Mouse (Mus musculus) neural tube, embryonic 14.5 days (tissue): ENCODE measurements around the gene Rnf208. TPM values are rescaled to one million over a fixed set of nuclear protein-coding genes. Genes with fewer than 3 reads are reported as not detected.
A peak's percentile ranks its signal among the peaks of the same experiment; 100 is the strongest.

Experiments
- ATAC-seq: fragments of 200-750 bp; cut with Nextera tagmentation; 2 replicates; pipeline ENCODE4 v1.8.0; 2017; ENCODE audit warnings: low read depth, mild to moderate bottlenecking, moderate TSS enrichment, moderate library complexity
- H3K27ac ChIP-seq: fragments of 300-500 bp; sonication (generic); 2 replicates; pipeline ENCODE4 v1.5.1; 2014; ENCODE audit warnings: low read depth, mild to moderate bottlenecking, control low read depth, low read length, moderate library complexity, mixed read lengths
- H3K27me3 ChIP-seq: fragments of 300-500 bp; sonication (generic); 2 replicates; pipeline ENCODE4 v1.6.1; 2014; ENCODE audit warnings: low read length; ENCODE audit not compliant: control insufficient read depth, insufficient read depth
- H3K36me3 ChIP-seq: fragments of 300-500 bp; sonication (generic); 2 replicates; pipeline ENCODE4 v1.6.1; 2014; ENCODE audit warnings: low read length, mixed read lengths; ENCODE audit not compliant: control insufficient read depth, insufficient read depth
- H3K4me1 ChIP-seq: fragments of 300-500 bp; sonication (generic); 2 replicates; pipeline ENCODE4 v1.6.1; 2014; ENCODE audit warnings: low read length; ENCODE audit not compliant: control insufficient read depth, insufficient read depth
- H3K4me2 ChIP-seq: fragments of 300-500 bp; sonication (generic); 2 replicates; pipeline ENCODE4 v1.6.1; 2014; ENCODE audit warnings: mild to moderate bottlenecking, low read depth, low read length, control low read depth
- H3K4me3 ChIP-seq: fragments of 300-500 bp; sonication (generic); 2 replicates; pipeline ENCODE4 v1.5.1; 2014; ENCODE audit warnings: low read depth, low read length, control low read depth, mixed read lengths
- H3K9ac ChIP-seq: fragments of 300-500 bp; sonication (generic); replicated peaks from 2 replicates; pipeline ENCODE4 v1.6.1; 2014; ENCODE audit warnings: low read depth, mild to moderate bottlenecking, control low read depth, low read length, mixed read lengths
- H3K9me3 ChIP-seq: fragments of 300-500 bp; sonication (generic); 2 replicates; pipeline ENCODE4 v1.6.1; 2016; ENCODE audit warnings: low read length; ENCODE audit not compliant: control insufficient read depth
- WGBS: fragments of 180-500 bp; shearing (Covaris S2); extraction: QIAGEN DNeasy Blood & Tissue Kit; methylation state at CpG from one replicate; pipeline ENCODE4 v1.1.7; 2014; 5-methylcytosine and 5-hydroxymethylcytosine counted together
- polyA plus RNA-seq: library from polyadenylated mRNA; unstranded; fragments of >200 nt; fragmentation: Nextera tagmentation; extraction: Ambion mirVana; gene quantifications from 2 replicates; pipeline ENCODE4 v1.2.1, GENCODE M21; 2014

The Rnf208 gene
- polyA plus RNA-seq, 1 experiment from 2014 or later, result 191 TPM

GRCm38 (mm10) chr2:25263623-25264285 lies 21.7 kb downstream of the Rnf208 start:
- Histone ChIP-seq H3K4me3 (peak overlapping the region; percentile 71), H3K4me1 (peaks cover 50% of the 10 kb centered on the region), H3K27ac (peak overlapping the region; percentile 68; the same call in 1 of the 2 replicates), H3K9ac (peak overlapping the region; percentile 68), H3K9me3 (no peaks in the 10 kb centered on the region), H3K4me2 (peak overlapping the region; percentile 99), H3K36me3 (peaks cover under 1% of the 10 kb centered on the region), H3K27me3 (no peaks in the 10 kb centered on the region)
- ATAC-seq, result no peak
- 11% methylated on average over 12 of the region's 12 CpGs for WGBS

GRCm38 (mm10) chr2:25264286-25264660 lies 22.2 kb downstream of the Rnf208 start:
- peaks cover 6% of the 10 kb centered on the region for H3K36me3 ChIP-seq
- H3K9me3 ChIP-seq, result no peaks in the 10 kb centered on the region
- ATAC-seq, result no peak
- H3K4me2 ChIP-seq, result peak overlapping the region; percentile 99
- no peak overlapping the region for H3K27ac ChIP-seq
- H3K27me3 ChIP-seq, result no peaks in the 10 kb centered on the region
- H3K4me1 ChIP-seq, result peaks cover 50% of the 10 kb centered on the region
- 85% methylated on average over 5 of the region's 5 CpGs for WGBS
- peak overlapping the region; percentile 71; the same call in 1 of the 2 replicates for H3K4me3 ChIP-seq
- peak overlapping the region; percentile 68; the same call in 1 of the 2 replicates for H3K9ac ChIP-seq

GRCm38 (mm10) chr2:25264851-25265250 lies 22.8 kb downstream of the Rnf208 start:
- no peaks in the 10 kb centered on the region for H3K9me3 ChIP-seq
- H3K4me1 ChIP-seq, result peaks cover 50% of the 10 kb centered on the region
- peak overlapping the region; percentile 26 for H3K9ac ChIP-seq
- H3K27ac ChIP-seq, result no peak overlapping the region
- 70% methylated on average over 3 of the region's 3 CpGs for WGBS
- no peak for ATAC-seq
- H3K27me3 ChIP-seq, result no peaks in the 10 kb centered on the region
- peak overlapping the region; percentile 99 for H3K4me2 ChIP-seq
- H3K36me3 ChIP-seq, result peaks cover 11% of the 10 kb centered on the region
- peak overlapping the region; percentile 12; the same call in 1 of the 2 replicates for H3K4me3 ChIP-seq

GRCm38 (mm10) chr2:25265897-25266656 lies 24.0 kb downstream of the Rnf208 start:
- Histone ChIP-seq H3K36me3 (peaks cover 16% of the 10 kb centered on the region), H3K9me3 (no peaks in the 10 kb centered on the region), H3K27me3 (no peaks in the 10 kb centered on the region), H3K4me2 (peak overlapping the region; percentile 99), H3K9ac (peak overlapping the region; percentile 32; the same call in 1 of the 2 replicates), H3K27ac (peak overlapping the region; percentile 64), H3K4me3 (peak overlapping the region; percentile 12; the same call in 1 of the 2 replicates), H3K4me1 (peaks cover 54% of the 10 kb centered on the region)
- 58% methylated on average over 6 of the region's 6 CpGs for WGBS
- ATAC-seq, result no peak

GRCm38 (mm10) chr2:25266720-25267119 lies 24.7 kb downstream of the Rnf208 start:
- WGBS, result 27% methylated on average over 2 of the region's 2 CpGs
- peak overlapping the region; percentile 64 for H3K27ac ChIP-seq
- peaks cover 16% of the 10 kb centered on the region for H3K36me3 ChIP-seq
- peak overlapping the region; percentile 99; the same call in 1 of the 2 replicates for H3K4me2 ChIP-seq
- no peaks in the 10 kb centered on the region for H3K9me3 ChIP-seq
- no peak overlapping the region for H3K4me3 ChIP-seq
- peaks cover 60% of the 10 kb centered on the region for H3K4me1 ChIP-seq
- ATAC-seq, result no peak
- no peaks in the 10 kb centered on the region for H3K27me3 ChIP-seq
- peak overlapping the region; percentile 32; the same call in 1 of the 2 replicates for H3K9ac ChIP-seq

GRCm38 (mm10) chr2:25267241-25267640 lies 25.2 kb downstream of the Rnf208 start:
- Histone ChIP-seq H3K4me2 (peak overlapping the region; percentile 11; the same call in 1 of the 2 replicates), H3K9ac (no peak overlapping the region), H3K27me3 (no peaks in the 10 kb centered on the region), H3K9me3 (no peaks in the 10 kb centered on the region), H3K4me3 (no peak overlapping the region), H3K4me1 (peaks cover 60% of the 10 kb centered on the region), H3K36me3 (peaks cover 16% of the 10 kb centered on the region), H3K27ac (peak overlapping the region; percentile 61; the same call in 1 of the 2 replicates)
- ATAC-seq, result no peak

GRCm38 (mm10) chr2:25267746-25268309 lies 25.8 kb downstream of the Rnf208 start:
- Histone ChIP-seq H3K4me1 (peaks cover 60% of the 10 kb centered on the region), H3K27me3 (no peaks in the 10 kb centered on the region), H3K9me3 (no peaks in the 10 kb centered on the region), H3K27ac (no peak overlapping the region), H3K9ac (no peak overlapping the region), H3K4me3 (no peak overlapping the region), H3K4me2 (peak overlapping the region; percentile 11; the same call in 1 of the 2 replicates), H3K36me3 (peaks cover 16% of the 10 kb centered on the region)
- WGBS, result 73% methylated on average over 4 of the region's 4 CpGs
- ATAC-seq, result no peak

GRCm38 (mm10) chr2:25271827-25272511 lies 29.9 kb downstream of the Rnf208 start, which contains the start of the genes Ssna1 and Anapc2:
Gene Ssna1, minus strand, starts transcription at chr2:25272438.
Gene Anapc2, plus strand, starts transcription at chr2:25272478.
- Histone ChIP-seq H3K36me3 (peaks cover 36% of the 10 kb centered on the region), H3K4me1 (peaks cover 32% of the 10 kb centered on the region), H3K9ac (peak within 1 kb of the TSS; percentile 76), H3K27ac (peak within 1 kb of the TSS; percentile 82), H3K27me3 (no peaks in the 10 kb centered on the region), H3K4me3 (peak within 1 kb of the TSS; percentile 86), H3K9me3 (no peaks in the 10 kb centered on the region), H3K4me2 (peak within 1 kb of the TSS; percentile 95)
- ATAC-seq, result peak; percentile 95
- WGBS, result under 1% methylated on average over 53 of the region's 55 CpGs
